Mouse (Mus musculus): ENCODE data around the gene Igfn1.
A peak's percentile ranks its signal among the peaks of the same experiment; 100 is the strongest.

GRCm38 (mm10) chr1:136047432-136047831 is 41.3 kb upstream of the Igfn1 start:
- TF ChIP-seq CTCF (IDR thresholded peaks at IDR 0.05; ENCODE audit: low read depth, low read length) (peak; percentile 44), POLR2A (IDR thresholded peaks at IDR 0.05; ENCODE audit: insufficient read depth, low read length) (no peak)

Data from ES-Bruce4 (cell line).